Mouse (Mus musculus) liver, embryonic 18 days (tissue): ENCODE data around the gene Tnfrsf4. TPM values are rescaled to one million over a fixed set of nuclear protein-coding genes. Genes with fewer than 3 reads are reported as not detected.

Experiments
- polyA plus RNA-seq: library from polyadenylated mRNA; depleted of rRNA; stranded (reverse); fragments of >200 nt; gene quantifications from 2 replicates; pipeline ENCODE4 v1.2.3, GENCODE M21; 2012; rRNA removed

Gene Tnfrsf4
- polyA plus RNA-seq, result 0.71 and 1.2 TPM in 2 replicates

DNA sequence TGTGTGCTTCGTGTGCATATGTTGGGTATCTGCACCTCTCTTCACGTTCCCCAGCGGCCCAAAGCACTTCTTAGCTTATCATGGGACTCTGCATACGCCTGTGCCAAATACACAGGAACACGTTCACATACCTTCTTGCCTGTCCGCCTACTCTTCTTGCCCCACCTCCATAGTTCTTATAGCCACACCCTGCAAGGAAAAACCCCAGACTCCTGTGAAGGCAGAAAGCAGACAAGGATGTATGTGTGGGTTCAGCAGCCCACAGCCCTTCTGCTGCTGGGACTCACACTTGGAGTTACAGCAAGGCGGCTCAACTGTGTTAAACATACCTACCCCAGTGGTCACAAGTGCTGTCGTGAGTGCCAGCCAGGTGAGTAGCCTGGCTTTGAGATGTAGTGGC lies at the start of gene Tnfrsf4:
Gene Tnfrsf4, plus strand, starts transcription at position 207 of the 400 bp plus-strand sequence.

DNA sequence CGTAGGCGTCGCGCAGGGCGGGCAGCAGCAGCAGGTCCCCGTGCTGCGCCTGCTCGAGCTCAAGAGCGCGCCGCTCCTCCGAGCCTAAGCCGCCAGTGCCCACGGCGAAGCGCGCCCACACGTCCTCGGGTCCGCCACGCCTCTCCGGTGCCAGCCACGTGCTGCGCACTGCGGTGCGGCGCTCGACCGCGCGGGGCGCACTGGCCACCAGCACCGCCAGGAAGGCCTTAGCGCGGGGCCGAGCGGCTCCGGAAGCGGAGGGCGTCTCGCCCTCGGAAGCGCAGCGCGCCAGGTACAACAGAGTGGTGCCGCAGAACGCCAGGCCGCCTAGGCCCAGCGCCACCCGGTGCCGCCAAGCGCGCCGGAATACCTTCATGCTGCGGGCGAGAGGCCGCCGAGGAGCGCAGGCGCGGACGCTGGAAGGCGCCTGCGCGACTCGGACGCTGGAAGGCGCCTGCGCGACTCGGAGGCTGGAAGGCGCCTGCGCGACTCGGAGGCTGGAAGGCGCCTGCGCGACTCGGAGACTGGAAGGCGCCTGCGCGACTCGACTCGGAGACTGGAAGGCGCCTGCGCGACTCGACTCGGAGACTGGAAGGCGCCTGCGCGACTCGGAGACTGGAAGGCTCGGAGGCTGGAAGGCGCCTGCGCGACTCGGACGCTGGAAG lies 21.3 kb upstream of the Tnfrsf4 start, which contains the start of the genes B3galt6 and Sdf4:
Gene B3galt6, minus strand, starts transcription at position 409 of the 665 bp plus-strand sequence.
Gene Sdf4, plus strand, starts transcription at position 632 of the 665 bp plus-strand sequence.

DNA sequence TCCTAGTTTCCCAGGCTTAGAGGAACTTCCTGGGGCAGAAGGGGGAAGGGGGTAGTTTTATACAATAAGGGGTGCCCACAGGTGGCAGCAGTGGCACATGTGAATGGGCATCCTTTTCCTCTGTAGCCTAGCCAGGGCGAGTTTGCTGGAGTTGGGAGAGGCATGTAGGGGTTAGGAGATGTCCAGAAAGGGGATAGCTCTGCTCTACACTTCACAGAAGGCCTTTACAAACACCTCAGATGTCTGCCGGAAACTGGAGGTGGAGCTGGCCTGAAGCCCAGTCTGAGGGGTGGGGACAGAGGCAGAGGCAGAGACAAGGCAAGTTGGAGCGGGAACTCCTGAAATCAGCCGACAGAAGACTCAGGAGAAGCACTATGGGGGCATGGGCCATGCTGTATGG lies 12.4 kb downstream of the Tnfrsf4 start, which contains the start of gene Tnfrsf18:
Gene Tnfrsf18, plus strand, starts transcription at position 152 of the 400 bp plus-strand sequence.

DNA sequence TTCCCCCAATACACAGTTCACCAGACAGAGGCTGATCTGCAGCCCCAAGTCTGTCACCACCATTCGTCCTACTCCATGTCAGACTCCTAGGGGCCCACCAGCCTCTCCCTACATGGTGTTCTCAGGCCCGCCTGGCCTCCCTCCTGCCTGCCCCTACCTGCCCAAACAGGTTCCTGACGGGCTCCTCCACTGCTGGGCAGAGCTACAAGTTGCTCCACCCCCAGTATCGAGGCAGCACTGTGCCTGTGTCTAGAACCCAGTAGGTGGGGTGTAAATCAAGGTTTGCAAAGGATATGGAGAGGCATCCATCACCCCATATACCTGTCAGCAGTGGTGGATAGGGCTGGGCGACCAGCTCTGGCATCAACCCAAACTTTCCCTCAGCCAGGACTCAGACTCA lies 45.6 kb downstream of the Tnfrsf4 start, which contains the start of gene Ttll10:
Gene Ttll10, minus strand, starts transcription at position 154 of the 400 bp plus-strand sequence.

Other genes starting within 250 kb of the Tnfrsf4 start
- gene Vwa1, start 239.1 kb upstream of the Tnfrsf4 start, polyA plus RNA-seq, result 0.10 and 0.16 TPM in 2 replicates
- gene Tmem88b, start 228.0 kb upstream of the Tnfrsf4 start, polyA plus RNA-seq, result 0.55 and 0.60 TPM in 2 replicates
- 0.06 and 0.08 TPM in 2 replicates for gene Ankrd65, start 223.4 kb upstream of the Tnfrsf4 start, polyA plus RNA-seq
- 50.2 and 58.8 TPM in 2 replicates for gene Mrpl20, start 211.0 kb upstream of the Tnfrsf4 start, polyA plus RNA-seq
- 103 and 115 TPM in 2 replicates for gene Ccnl2, start 201.4 kb upstream of the Tnfrsf4 start, polyA plus RNA-seq
- gene Aurkaip1, start 182.6 kb upstream of the Tnfrsf4 start, polyA plus RNA-seq, result 67.1 and 69.6 TPM in 2 replicates
- 14.4 and 15.6 TPM in 2 replicates for gene Mxra8, start 174.2 kb upstream of the Tnfrsf4 start, polyA plus RNA-seq
- 25.7 and 28.6 TPM in 2 replicates for gene Dvl1, start 166.4 kb upstream of the Tnfrsf4 start, polyA plus RNA-seq
- 0.14 and 0.15 TPM in 2 replicates for gene Tas1r3, start 150.5 kb upstream of the Tnfrsf4 start, polyA plus RNA-seq
- 5.5 and 6.5 TPM in 2 replicates for gene Cptp, start 144.4 kb upstream of the Tnfrsf4 start, polyA plus RNA-seq
- gene Ints11, start 144.3 kb upstream of the Tnfrsf4 start, polyA plus RNA-seq, result 16.9 and 18.1 TPM in 2 replicates
- 14.0 and 16.1 TPM in 2 replicates for gene Pusl1, start 122.1 kb upstream of the Tnfrsf4 start, polyA plus RNA-seq
- gene Acap3, start 122.0 kb upstream of the Tnfrsf4 start, polyA plus RNA-seq, result 5.1 and 6.3 TPM in 2 replicates
- gene Ube2j2, start 70.0 kb upstream of the Tnfrsf4 start, polyA plus RNA-seq, result 32.2 and 32.3 TPM in 2 replicates
- 22.6 and 24.1 TPM in 2 replicates for gene C1qtnf12, start 51.5 kb upstream of the Tnfrsf4 start, polyA plus RNA-seq
- 2.4 TPM in 2 replicates for gene B3galt6, start 21.2 kb upstream of the Tnfrsf4 start, polyA plus RNA-seq
- 36.5 and 36.9 TPM in 2 replicates for gene Sdf4, start 21.0 kb upstream of the Tnfrsf4 start, polyA plus RNA-seq
- gene Tnfrsf18, start 12.3 kb downstream of the Tnfrsf4 start, polyA plus RNA-seq, result 0.54 and 0.59 TPM in 2 replicates
- 0.67 and 0.83 TPM in 2 replicates for gene Ttll10, start 45.6 kb downstream of the Tnfrsf4 start, polyA plus RNA-seq
- gene 9430015G10Rik, start 96.1 kb downstream of the Tnfrsf4 start, polyA plus RNA-seq, result 9.1 and 9.9 TPM in 2 replicates
- 0.14 and 0.21 TPM in 2 replicates for gene Rnf223, start 116.7 kb downstream of the Tnfrsf4 start, polyA plus RNA-seq
- gene Agrn, start 183.6 kb downstream of the Tnfrsf4 start, polyA plus RNA-seq, result 19.8 and 22.7 TPM in 2 replicates
- gene Isg15, start 187.0 kb downstream of the Tnfrsf4 start, polyA plus RNA-seq, result 100 and 213 TPM in 2 replicates
- 2.5 and 3.4 TPM in 2 replicates for gene AW011738, start 189.5 kb downstream of the Tnfrsf4 start, polyA plus RNA-seq
- 0.12 TPM in 2 replicates for gene Perm1, start 202.0 kb downstream of the Tnfrsf4 start, polyA plus RNA-seq
- gene Plekhn1, start 221.0 kb downstream of the Tnfrsf4 start, polyA plus RNA-seq, result 7.3 and 8.4 TPM in 2 replicates
- gene Noc2l, start 222.2 kb downstream of the Tnfrsf4 start, polyA plus RNA-seq, result 38.7 and 42.0 TPM in 2 replicates
- gene Samd11, start 241.8 kb downstream of the Tnfrsf4 start, polyA plus RNA-seq, result 25.0 and 28.5 TPM in 2 replicates